Mouse (Mus musculus) adrenal gland, adult 2 months (tissue): ENCODE measurements around the gene Pard3b. TPM values are rescaled to one million over a fixed set of nuclear protein-coding genes. Genes with fewer than 3 reads are reported as not detected.
A peak's percentile ranks its signal among the peaks of the same experiment; 100 is the strongest.

ENCODE experiments used
- DNase-seq: peaks from one replicate; pipeline ENCODE4 v3.0.0; 2021
- polyA plus RNA-seq: library from polyadenylated mRNA; depleted of rRNA; stranded (reverse); fragments of >200 nt; gene quantifications from 2 replicates; pipeline ENCODE4 v1.2.3, GENCODE M21; 2012
- total RNA-seq, 2 experiments: library from RNA; stranded (reverse); gene quantifications; 2 replicates each; pipeline ENCODE4 v1.2.3; 2021

Pard3b gene
- total and polyA plus RNA-seq, 3 experiments, result 10.8 to 12.1 (median 11.2) TPM

DNA sequence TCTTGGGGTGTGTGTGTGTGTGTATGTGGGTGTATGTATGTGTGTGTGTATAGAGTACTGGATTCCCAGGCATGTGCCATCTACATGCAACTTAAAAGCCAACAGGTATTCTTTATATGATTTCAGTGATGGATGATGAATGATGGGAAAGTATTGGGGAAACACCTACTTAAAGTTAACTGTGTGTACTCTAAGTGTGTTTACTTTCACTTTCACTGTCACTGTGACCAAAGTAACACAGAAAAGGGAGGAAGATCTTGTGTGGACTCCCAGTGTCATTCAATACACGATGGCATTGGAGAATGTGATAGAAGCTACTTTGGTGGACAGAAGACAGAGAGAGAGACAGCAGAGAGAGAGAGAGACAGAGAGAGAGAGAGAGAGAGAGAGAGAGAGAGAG, 613.8 kb downstream of the Pard3b start:
- DNase-seq, result no peak

DNA sequence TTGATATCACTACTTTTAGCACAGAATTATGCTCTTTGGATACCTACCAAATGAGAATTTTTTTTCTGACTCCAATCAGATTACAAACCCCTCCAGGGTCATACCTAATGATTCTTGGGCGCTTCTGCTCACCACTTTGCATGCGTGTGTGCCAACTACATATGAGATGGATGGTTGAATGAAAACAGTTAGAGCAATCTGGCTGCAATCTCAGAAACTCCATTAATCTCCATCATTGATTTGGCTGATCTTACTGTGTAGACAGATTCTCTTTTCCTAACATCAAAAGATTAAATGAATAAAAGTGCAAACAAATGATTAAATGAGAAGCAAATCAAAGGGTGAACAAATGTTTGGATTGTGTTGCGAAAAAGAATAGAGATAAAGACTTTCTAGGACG, 615.7 kb downstream of the Pard3b start:
- no peak for DNase-seq

DNA sequence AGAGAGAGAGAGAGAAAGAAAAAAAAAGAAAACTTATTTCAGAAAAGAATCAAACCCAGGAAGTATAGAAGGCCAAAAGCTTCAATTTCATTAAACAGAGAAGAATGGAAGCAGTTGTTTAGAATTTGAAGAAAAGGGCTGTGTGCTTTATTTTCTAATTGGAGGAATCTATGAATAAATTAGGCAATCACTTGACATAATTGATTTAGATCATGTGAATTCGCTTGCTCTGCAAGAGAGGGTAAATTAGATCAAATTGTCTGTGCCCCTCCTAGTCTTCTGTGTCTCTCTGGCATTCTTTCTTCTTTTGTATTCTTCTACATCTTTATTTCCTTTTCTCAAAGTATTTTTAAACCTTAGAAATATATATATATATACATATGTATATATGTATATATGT, 616.3 kb downstream of the Pard3b start:
- DNase-seq, result no peak

GRCm38 (mm10) chr1:62276466-62276865, 637.8 kb downstream of the Pard3b start:
- no peak for DNase-seq

- no peak for DNase-seq
Observed at GRCm38 (mm10) chr1:62278586-62278985, 640.0 kb downstream of the Pard3b start.

DNA sequence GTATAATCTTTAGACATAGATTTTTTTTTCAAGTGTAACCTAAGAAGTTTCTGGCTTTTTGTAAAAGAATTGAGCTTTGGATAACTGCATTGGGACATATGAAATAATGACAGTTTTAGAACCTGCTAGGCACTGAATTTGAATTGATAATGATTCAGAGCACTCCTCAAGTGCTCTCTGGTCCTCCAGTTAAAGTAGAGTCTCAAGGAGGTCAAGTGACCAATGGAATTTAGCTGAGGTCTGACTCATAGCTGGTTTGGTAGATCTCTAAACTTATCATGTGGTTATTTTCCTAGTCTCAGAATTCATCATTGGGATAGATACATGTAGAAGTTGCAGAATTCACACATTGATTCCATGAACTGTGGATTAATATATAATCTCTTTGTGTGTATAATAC, 642.0 kb downstream of the Pard3b start:
- no peak for DNase-seq

GRCm38 (mm10) chr1:62282835-62283234, 644.2 kb downstream of the Pard3b start:
- DNase-seq, result no peak

- DNase-seq, result no peak
Observed at GRCm38 (mm10) chr1:62283624-62284023, 645.0 kb downstream of the Pard3b start.

- DNase-seq, result no peak
Observed at GRCm38 (mm10) chr1:62309376-62309775, 670.8 kb downstream of the Pard3b start.

- no peak for DNase-seq
Observed at GRCm38 (mm10) chr1:62325237-62325636, 686.6 kb downstream of the Pard3b start.

GRCm38 (mm10) chr1:62327743-62328142, 689.1 kb downstream of the Pard3b start:
- no peak for DNase-seq

- DNase-seq, result no peak
Observed at GRCm38 (mm10) chr1:62328808-62329207, 690.2 kb downstream of the Pard3b start.

DNA sequence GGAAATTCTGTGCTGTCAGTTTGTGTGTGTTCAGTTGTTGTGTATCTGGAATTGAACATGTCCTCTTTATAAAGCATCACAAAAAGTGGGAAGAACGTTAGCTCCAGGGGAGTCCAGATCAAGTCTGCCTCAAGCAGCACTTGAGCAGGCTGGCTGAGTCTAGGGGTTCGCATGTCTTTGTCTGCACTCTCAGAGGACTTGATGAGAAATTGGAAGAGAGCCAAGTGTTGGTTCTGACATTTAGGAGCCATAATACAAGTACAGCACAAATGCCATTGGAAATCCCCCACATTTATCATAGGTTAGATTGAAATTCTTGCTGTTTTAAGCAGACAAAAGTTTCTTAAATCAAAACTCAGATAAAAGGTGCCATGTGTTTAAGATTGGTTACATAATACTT, 694.4 kb downstream of the Pard3b start:
- no peak for DNase-seq

DNA sequence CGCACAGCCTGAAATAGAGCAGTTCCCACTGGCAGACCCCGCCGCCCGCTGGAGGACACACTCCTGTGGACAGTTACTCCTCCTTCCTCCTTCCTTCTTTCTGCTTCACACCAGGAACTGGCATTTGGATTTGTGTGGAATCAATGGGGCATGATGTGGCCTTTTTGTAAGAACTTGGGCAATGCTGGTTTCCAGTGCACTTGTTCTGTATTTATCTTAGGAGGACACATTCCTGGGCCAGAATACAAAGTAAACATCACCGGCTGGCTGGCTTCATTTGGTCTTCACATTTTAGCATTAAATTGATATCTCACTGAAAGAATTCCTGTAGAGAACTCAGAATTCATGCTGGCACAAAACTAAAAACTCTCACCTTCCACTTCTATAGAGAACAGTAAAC, 695.6 kb downstream of the Pard3b start:
- DNase-seq, result no peak

- no peak for DNase-seq
Observed at GRCm38 (mm10) chr1:62340261-62340660, 701.6 kb downstream of the Pard3b start.

DNA sequence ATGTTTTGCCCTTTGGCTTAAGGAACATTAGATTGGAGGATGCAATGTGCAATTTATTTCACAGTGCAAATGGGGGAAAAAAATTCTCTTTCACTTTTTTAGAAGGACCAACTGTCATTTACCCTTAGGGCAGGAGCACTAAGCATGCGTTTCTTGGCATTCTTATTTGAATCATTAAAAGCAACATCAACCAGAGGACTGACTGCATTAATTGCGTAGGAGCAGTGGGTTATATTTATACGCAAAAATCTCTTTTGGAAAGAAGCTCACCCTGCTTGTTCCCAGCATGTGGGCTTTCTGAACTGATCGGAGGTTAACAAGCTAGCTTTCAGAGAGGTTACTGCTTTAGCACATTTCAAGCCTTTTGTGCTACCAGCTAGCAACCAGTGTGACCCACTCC, 705.7 kb downstream of the Pard3b start:
- no peak for DNase-seq

GRCm38 (mm10) chr1:62348371-62348770, 709.7 kb downstream of the Pard3b start:
- DNase-seq, result no peak

DNA sequence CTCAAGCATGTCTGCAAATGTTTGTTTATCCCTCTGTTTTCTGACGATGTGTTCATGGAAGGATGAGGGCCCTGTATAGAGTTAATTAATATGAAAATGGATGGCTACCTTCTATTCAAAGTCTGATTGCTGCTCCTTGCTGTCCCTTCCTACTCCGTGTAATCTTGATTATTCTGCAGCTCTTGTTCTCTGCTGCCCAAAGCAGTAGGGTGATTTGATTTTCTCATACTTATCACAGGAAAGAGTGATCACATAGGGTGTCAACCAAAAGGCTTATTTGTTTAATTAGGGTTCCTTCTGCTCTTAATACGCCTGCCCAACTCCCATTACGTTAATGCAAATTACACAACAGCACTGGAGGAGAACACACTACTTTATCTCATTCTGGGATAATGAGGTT, 716.9 kb downstream of the Pard3b start:
- DNase-seq, result no peak

DNA sequence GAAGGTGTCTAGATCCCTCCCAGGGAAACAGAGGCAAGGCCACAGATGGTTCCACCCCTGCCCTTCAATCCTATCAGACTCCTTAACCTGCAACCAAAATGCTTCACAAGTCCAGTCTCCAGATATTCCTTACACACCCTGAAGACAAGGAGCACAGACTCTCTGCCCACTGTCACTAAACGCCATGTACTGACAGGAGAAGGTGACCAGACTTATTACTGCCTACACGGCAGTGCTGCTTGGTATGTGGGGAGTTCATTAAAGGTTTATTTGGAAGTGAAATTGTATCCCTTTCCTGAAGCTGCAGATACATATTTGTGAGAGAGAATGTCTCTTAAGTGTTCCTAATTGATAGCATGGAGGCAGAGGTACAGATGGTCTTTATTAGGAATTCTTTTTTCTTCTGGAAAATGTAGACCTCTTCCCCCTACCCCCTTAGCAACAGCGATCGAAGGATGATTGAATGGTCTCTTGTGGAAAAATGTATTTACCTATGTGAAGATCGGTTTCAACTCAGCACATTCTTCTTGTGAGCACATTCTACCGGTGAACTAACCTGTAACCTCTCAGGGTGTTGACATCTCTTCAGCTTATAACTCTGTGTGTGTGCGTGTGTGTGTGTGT, 735.9 kb downstream of the Pard3b start:
- no peak for DNase-seq

DNA sequence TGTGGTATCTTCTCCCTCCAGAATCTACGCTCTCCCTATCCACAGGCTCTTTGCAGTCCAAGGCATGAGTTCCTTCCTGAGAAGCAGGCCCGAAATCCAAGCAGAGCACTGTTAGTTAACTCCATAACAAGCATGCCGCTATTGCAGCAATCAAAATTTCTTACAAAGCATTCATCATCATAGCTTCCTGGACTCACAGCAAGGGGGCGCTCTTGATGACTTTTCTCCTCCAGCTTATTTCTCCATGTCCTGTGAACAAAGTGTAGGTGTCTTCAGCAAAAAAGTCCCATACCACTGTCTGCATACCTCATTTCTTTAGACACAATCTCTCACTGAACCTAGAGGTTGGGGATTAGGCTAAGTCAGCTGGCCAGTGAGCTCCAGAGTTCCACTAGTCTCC, 739.7 kb downstream of the Pard3b start:
- DNase-seq, result no peak

DNA sequence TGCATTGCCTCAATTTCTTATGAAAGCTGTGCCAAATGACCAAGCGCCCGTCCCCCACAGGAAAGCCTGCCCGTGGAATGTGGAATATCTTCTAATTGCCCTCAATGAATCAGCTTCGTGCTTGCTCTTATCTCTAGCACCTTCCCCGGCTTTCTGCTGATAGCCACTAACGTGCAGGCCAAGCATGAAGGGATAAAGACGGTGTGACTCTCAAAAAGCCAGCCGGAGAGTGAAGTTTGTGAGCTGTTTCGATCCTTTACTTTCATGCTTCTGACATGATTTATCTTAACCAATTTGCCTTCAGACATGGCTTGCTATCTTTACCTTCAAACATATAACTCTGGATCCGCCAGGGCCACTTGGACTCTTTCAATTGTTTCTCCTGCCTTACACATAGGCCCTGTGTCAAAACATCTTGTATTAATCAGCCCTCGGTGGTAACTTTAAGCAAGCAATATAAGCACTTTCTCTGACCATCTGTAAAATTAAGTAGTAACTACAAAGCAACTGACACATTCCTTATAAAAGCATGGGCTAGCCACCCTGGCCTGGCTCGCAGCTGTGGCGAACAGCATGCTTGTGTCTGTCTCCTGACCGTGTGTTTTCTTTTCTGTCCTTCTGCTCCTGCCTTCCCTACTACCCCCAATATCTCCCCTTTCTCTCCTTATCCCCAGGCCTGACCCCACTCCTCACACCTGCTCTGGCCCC, 744.3 kb downstream of the Pard3b start:
- DNase-seq, result no peak

GRCm38 (mm10) chr1:62384241-62384640, 745.6 kb downstream of the Pard3b start:
- no peak for DNase-seq

- DNase-seq, result no peak
Observed at GRCm38 (mm10) chr1:62388013-62388412, 749.4 kb downstream of the Pard3b start.

DNA sequence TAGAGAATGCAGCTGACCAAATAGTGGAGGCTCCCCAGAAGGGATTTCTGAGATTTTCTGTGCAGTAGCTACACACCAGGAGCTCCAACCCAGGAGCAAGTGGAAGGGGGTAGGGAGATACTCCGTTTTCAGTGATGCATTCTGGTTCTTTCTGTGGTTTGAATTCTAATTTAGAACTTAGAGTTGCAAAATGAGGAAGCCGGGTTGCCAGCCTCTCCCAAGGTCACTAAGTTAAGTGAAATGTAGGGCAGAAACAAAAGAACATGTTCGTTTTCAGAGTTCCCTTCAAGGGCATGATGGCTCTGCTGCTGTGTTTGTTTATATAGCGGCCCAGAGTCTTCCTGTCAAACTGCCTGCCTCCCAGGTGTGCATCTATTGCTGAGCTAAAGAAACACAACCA, 754.2 kb downstream of the Pard3b start:
- DNase-seq, result peak; percentile 23
